Mouse (Mus musculus): ENCODE measurements around the gene H1f0.

H1f0 gene

GRCm38 (mm10) chr15:79028237-79028738 lies at the start of gene H1f0:
TSS of gene H1f0 (plus strand) at chr15:79028450.
- peak; percentile 73 to 79 for DNase-seq (ENCODE audit: low read depth in 2 of 2, low spot score in 2 of 2)

GRCm38 (mm10) chr15:78978875-78979274 lies 49.4 kb upstream of the H1f0 start:
- DNase-seq (ENCODE audit: low read depth in 2 of 2, low spot score in 2 of 2): no peak

- DNase-seq (ENCODE audit: low read depth in 2 of 2, low spot score in 2 of 2): no peak
Measured at GRCm38 (mm10) chr15:78980084-78980483, 48.2 kb upstream of the H1f0 start.

DNA sequence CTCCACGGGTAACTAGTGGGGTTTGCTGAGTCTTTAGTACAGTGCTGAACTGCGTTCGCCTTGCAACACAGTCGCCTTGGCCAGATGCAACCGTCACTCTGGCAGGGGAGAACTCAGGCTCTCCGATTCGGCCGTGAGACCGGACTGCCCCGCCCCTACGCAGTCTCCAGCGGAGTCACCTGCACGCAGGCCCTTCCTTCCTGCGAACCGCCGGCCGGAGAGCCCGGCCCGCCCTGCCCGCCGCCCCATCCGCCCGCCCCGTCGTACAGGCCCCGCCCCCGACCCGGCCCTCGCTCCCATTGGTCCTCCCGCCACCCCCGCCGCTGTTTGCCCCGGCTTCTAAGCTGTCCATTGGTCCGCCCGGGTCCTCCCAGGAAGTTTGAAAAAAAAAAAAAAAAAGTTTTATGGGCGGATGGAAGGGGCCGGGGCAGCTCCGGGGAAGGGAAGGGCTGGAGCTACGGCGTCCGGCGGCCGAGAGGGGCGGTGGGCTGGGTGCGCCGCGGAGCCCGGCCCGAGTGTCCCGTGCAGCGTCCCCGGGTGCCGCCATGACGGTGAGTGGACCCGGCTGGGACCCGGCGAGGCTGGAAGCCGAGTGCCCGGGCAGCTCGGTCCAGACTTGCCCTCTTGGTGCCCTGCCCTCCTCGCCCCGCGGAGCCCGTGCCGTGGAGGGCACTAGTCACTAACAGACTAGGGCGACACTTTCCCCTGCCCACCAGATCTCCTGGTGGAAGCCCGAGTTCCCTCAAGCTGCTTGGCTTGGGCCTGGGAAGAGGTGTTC lies 45.4 kb upstream of the H1f0 start:
- peak; percentile 59 to 65 for DNase-seq (ENCODE audit: low read depth in 2 of 2, low spot score in 2 of 2)

GRCm38 (mm10) chr15:78983436-78984285 lies 44.6 kb upstream of the H1f0 start:
- peak; percentile 32 to 40 for DNase-seq (ENCODE audit: low read depth in 2 of 2, low spot score in 2 of 2)

DNA sequence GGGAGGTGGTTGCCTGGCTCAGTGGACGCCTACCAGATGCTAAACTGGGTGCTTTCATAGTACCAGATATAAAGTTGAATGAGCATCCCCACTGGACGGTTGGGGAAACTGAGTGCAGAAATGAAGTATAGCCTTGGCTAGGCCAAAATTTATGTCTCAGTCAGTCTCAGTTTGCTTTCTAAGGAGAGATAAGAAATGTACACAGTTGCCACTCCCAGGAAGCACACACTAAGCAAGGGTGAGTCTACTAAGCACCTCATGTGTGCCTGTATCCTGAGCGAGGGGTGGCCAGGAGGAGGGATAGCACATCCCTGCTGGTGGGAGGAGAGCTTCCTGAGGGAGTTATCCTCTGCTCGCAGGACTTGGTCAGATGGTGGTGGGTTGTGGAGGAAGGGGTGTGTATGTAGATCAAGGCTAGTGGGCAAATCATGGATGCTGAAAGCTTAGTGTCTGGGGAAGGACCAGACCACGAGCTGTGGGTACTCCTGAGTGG lies 43.9 kb upstream of the H1f0 start:
- no peak for DNase-seq (ENCODE audit: low read depth in 2 of 2, low spot score in 2 of 2)

- no peak for DNase-seq (ENCODE audit: low read depth in 2 of 2, low spot score in 2 of 2)
Measured at GRCm38 (mm10) chr15:78986536-78987220, 41.6 kb upstream of the H1f0 start.

DNA sequence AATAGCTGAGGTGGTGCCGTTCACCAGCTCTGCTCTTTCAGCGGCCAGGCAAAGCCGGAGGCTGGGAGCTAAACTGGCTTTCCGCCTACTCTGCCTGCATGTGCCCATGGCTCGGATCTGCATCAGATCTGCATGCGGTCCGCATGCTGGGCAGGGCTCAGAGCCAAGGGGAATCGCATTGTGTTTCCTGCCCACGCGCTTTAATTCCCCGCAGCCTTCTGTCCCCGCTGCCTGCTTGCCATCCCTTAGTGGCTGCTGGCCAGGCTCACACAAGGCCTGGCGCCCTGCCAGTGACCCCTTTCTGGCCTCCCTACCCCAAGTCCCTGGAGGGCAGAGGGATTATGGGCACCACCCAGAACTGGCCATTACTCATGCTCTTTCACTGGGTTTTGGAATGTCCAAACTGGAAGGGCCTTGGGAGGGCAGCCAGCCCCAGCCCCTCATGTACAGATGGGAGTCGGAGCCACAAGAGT lies 39.7 kb upstream of the H1f0 start:
- DNase-seq (ENCODE audit: low read depth in 2 of 2, low spot score in 2 of 2): no peak

- no peak for DNase-seq (ENCODE audit: low read depth in 2 of 2, low spot score in 2 of 2)
Measured at GRCm38 (mm10) chr15:78989152-78990092, 38.8 kb upstream of the H1f0 start.

GRCm38 (mm10) chr15:78990093-78990463 lies 38.2 kb upstream of the H1f0 start:
- DNase-seq (ENCODE audit: low read depth in 2 of 2, low spot score in 2 of 2): no peak

DNA sequence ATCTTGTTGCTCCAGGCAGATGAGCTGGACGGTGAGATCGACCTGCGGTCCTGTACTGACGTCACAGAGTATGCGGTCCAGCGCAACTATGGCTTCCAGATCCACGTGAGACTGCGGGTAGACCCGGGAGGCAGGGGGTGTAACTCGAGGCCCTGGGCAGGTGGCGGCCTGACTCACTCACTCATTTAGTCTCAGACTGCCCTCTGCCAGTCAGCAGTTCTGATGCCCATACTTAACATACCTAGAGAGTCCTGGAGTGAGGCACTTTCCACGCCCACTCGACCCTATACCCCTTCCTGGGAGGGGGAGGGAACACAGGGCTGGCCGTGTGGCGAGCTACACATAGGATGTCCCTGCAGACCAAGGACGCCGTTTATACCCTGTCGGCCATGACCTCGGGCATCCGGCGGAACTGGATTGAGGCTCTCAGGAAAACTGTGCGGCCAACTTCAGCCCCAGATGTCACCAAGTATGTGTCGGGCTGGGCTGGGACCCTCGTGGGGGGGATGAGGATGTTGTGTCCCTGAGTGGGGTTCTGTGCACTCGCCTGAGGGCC lies 37.2 kb upstream of the H1f0 start:
- no peak for DNase-seq (ENCODE audit: low read depth in 2 of 2, low spot score in 2 of 2)

- DNase-seq (ENCODE audit: low read depth in 2 of 2, low spot score in 2 of 2): no peak
Measured at GRCm38 (mm10) chr15:78992235-78992634, 36.0 kb upstream of the H1f0 start.

- DNase-seq (ENCODE audit: low read depth in 2 of 2, low spot score in 2 of 2): no peak
Measured at GRCm38 (mm10) chr15:78992925-78993324, 35.3 kb upstream of the H1f0 start.

GRCm38 (mm10) chr15:78995916-78996315 lies 32.3 kb upstream of the H1f0 start:
- DNase-seq (ENCODE audit: low read depth in 2 of 2, low spot score in 2 of 2): no peak

DNA sequence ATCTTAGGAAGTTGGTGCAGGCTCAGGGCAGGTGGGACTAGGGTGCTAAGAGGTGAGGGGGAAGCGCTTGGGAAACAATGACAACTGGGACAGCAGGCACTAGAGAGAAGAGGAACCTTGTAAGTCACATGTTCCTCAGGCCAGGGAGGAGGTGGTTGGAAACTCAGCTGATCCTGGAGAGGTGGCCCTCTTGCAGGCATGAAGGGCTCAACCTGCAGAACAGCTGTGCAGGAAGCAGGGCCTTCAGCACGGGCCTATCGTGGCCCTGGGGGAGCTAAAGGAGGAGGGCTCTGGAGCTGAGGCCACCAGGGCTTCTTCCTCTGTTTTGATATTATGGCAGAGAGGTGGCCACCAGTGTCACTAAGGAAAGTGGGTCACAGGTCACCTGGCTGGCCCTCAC lies 31.6 kb upstream of the H1f0 start:
- DNase-seq (ENCODE audit: low read depth in 2 of 2, low spot score in 2 of 2): no peak

DNA sequence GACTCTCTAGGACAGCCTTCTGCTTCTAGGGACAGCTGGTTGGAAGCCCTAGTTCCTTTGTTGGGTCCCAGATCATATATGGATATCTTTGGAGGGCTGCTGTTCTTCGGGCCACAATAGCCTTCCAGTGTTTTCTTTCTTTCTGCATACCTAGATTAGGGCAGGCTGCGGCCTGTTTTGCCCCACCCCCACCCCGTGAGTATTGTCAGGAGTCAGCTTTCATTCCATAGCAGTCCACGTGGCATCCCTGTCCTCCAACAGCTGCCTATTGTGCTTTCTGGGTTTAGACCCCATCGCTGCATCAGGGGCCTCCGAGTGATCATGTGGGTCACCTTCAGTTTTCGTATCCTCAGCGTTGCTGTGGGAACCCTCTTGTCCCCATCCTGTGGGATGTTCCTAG lies 29.9 kb upstream of the H1f0 start:
- DNase-seq (ENCODE audit: low read depth in 2 of 2, low spot score in 2 of 2): no peak

DNA sequence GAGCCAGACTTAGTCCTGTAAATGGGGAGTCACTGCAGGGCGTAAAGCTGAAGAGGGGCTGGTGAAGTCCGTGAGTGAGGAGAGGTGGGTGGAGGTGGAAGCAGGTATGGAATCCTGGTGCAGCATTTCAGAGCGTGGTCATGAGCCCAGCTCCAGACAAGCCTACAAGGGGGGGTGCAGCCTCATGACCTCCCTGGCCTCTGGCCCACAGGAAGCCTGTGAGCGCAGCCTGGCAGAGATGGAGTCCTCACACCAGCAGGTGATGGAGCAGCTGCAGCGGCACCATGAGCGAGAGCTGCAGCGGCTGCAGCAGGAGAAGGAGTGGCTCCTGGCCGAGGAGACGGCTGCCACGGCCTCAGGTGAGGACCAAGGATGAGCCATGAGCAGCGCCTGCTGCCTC lies 28.7 kb upstream of the H1f0 start:
- no peak for DNase-seq (ENCODE audit: low read depth in 2 of 2, low spot score in 2 of 2)

DNA sequence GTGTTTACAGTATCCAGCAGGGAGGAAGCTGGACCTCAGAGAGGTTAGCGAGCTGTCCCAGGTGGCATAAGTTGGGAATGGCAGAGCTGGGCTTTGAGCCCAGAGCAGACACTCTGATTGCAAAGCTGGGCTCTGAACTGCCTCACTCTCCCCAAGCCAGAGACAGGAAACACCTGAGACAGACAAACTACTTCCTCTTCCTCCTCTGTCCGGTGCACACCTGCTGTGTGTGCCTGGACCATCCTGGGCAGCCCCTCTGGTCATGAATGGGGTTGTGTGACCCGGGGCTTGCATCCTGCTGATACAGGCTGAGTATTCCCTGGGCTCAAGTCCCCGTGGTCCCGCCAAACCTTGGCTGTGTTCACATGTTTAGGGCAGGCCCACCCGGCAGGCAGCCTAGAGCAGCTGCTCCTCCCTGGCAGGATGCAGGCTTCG lies 27.9 kb upstream of the H1f0 start:
- no peak for DNase-seq (ENCODE audit: low read depth in 2 of 2, low spot score in 2 of 2)

GRCm38 (mm10) chr15:79001559-79001958 lies 26.7 kb upstream of the H1f0 start:
- DNase-seq (ENCODE audit: low read depth in 2 of 2, low spot score in 2 of 2): no peak

DNA sequence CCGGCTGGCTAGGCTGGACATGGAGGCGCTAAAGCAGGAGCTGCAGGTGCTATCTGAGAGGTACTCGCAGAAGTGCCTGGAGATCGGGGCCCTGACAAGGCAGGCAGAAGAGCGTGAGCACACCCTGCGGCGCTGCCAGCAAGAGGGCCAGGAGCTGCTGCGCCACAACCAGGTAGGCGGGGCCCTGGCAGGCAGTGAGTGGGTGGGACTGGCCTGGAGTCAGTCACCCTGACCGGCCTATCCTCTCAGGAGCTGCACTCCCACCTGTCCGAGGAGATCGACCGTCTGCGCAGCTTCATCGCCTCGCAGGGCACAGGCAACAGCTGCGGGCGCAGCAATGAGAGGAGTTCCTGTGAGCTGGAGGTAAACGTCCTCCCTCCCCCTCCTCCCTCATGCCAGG lies 26.2 kb upstream of the H1f0 start:
- no peak for DNase-seq (ENCODE audit: low read depth in 2 of 2, low spot score in 2 of 2)
